Mouse (Mus musculus) adrenal gland, postnatal 0 days (tissue): Measurements from ENCODE around the gene Slc35d1. TPM values are rescaled to one million over a fixed set of nuclear protein-coding genes. Genes with fewer than 3 reads are reported as not detected.

Source experiments
- polyA plus RNA-seq: library from polyadenylated mRNA; unstranded; fragments of >200 nt; fragmentation: Nextera tagmentation; extraction: Ambion mirVana; gene quantifications from 2 replicates; pipeline ENCODE4 v1.2.1, GENCODE M21; 2015

Slc35d1 gene
- polyA plus RNA-seq, result 5.3 and 5.5 TPM in 2 replicates

DNA sequence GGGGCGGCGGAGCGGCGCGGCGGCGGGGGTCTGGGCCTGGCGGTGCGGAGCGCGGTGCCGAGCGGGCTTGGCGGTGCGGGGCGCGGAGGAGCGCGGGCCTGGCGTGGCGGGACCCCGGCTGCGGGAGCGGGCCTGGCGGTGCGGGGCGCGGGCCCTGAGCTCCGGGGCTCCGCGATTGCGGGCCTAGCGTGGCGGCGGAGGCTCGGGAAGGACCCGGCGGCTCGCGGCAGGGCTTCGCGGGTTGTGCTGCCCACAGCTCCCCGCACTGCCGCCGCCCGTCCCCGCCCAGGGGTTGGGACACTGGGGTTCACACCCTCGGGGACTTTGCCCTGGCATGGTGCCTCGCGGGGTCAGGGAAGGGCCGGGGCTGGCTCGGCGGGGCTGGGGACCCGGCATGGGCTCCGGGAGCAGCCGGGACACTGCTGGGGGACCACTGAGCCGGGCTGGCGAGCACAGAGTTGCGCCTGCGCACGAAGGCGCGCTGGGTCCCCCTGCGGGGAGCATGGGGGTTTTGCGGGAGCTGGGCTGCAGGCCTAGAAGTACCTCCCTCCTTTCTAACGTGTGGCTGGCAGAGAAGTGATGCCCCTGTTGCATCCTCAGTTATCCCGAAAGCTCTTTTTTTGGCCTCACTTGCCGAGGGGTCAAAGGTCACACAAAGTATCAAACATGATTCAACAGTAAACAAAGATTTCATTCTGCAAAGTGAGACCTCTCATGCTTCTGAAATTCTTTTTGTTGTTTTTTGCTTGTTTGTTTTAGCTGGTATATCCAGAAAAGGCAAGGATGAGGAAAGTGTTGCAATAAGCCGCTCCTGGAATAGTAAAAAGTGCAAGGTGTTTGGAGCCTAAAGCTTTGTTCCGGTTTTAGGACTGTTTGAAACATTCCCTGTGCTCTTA is at the start of gene Slc35d1:
TSS of gene Slc35d1 (minus strand) at position 240 of the 896 bp plus-strand sequence.

Other genes starting within 250 kb of the Slc35d1 start
- 0.19 and 0.66 TPM in 2 replicates for gene Tctex1d1, start 236.6 kb downstream of the Slc35d1 start, polyA plus RNA-seq
- gene Insl5, start 188.3 kb downstream of the Slc35d1 start, polyA plus RNA-seq, result not detected in 2 replicates
- gene Mier1, start 100.8 kb downstream of the Slc35d1 start, polyA plus RNA-seq, result 38.3 and 49.6 TPM in 2 replicates
- gene Wdr78, start 100.6 kb downstream of the Slc35d1 start, polyA plus RNA-seq, result 0.99 and 1.5 TPM in 2 replicates
- not detected in 2 replicates for gene 4921539E11Rik, start 75.7 kb upstream of the Slc35d1 start, polyA plus RNA-seq
- 9.8 and 18.7 TPM in 2 replicates for gene Oma1, start 98.6 kb upstream of the Slc35d1 start, polyA plus RNA-seq